Mouse (Mus musculus) spleen, postnatal 36 days (tissue): ENCODE results near the gene Zfp967.
"Not testable (repeated sequence)": the region's sequence is repeated elsewhere in the genome, so short reads cannot be mapped to it uniquely, and the experiment has no call there.

ENCODE experiments used
- DNase-seq, 2 experiments: peaks; one replicate each; pipeline ENCODE4 v3.0.0; 2022; ENCODE audit warnings: low spot score in 2 of 2, mixed read lengths in 1 of 2

Gene Zfp967

GRCm38 (mm10) chr2:176520756-176521155 lies at the start of gene Zfp967:
Zfp967 (plus strand) TSS chr2:176521056.
- not testable (repeated sequence) for DNase-seq

GRCm38 (mm10) chr2:176486683-176487082 lies 34.2 kb upstream of the Zfp967 start, which contains the start of gene Gm14434:
Gm14434 (minus strand) TSS chr2:176486783.
- DNase-seq: not testable (repeated sequence)
